Mouse (Mus musculus) limb, embryonic 10.5 days (tissue): ENCODE measurements at regions not wholly inside any gene's neighbourhood (a gene's known extent, or its start where the extent isn't known, plus 50 kb on each side); places are given as distances from the start of the nearest gene placed in this dataset.

Source experiments
- DNase-seq: peaks from one replicate; pipeline ENCODE4 v3.0.0-alpha.2; 2017; ENCODE audit warnings: low spot score
- H3K27ac ChIP-seq: fragments of 300-500 bp; sonication (generic); 2 replicates; pipeline ENCODE4 v1.5.1; 2016; ENCODE audit warnings: mild to moderate bottlenecking
- H3K27me3 ChIP-seq: fragments of 300-500 bp; sonication (generic); 2 replicates; pipeline ENCODE4 v1.6.1; 2016; ENCODE audit warnings: low read depth, mild to moderate bottlenecking; ENCODE audit not compliant: poor library complexity, severe bottlenecking
- H3K36me3 ChIP-seq: fragments of 300-500 bp; sonication (generic); 2 replicates; pipeline ENCODE4 v1.6.1; 2016; ENCODE audit warnings: mild to moderate bottlenecking, moderate library complexity
- H3K4me1 ChIP-seq: fragments of 300-500 bp; sonication (generic); 2 replicates; pipeline ENCODE4 v1.6.1; 2016
- H3K4me3 ChIP-seq: fragments of 300-500 bp; sonication (generic); 2 replicates; pipeline ENCODE4 v1.5.1; 2016; ENCODE audit warnings: mild to moderate bottlenecking, moderate library complexity
- H3K9me3 ChIP-seq: fragments of 300-500 bp; sonication (generic); replicated peaks from 2 replicates; pipeline ENCODE4 v1.6.1; 2016; ENCODE audit warnings: mild to moderate bottlenecking
- WGBS: fragments of 180-500 bp; shearing (Covaris S2); methylation state at CpG from one replicate; pipeline ENCODE4 v1.1.7; 2016; 5-methylcytosine and 5-hydroxymethylcytosine counted together

DNA sequence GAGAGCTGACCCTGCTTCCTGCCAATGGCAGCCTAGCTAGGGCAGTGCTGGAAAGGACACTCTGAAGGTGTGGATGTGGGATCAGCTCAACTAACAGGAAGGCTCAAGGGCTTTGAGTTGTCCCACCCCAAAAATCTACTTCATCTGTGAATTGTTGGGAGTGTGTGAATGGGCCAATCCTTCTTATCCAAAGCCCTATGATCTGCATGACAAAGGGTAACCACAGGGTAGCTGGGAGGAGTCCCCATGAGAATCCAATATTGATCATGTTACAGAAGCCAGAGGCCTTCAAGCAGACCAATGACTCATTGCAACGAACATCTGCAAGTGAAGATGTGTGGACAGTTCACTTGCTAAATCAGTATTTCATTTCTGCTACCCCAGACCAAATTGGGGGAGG lies 51.1 kb upstream of the Adra1b start:
- H3K4me3 ChIP-seq: no peak overlapping the region
- no peaks in the 10 kb centered on the region for H3K27me3 ChIP-seq
- no peaks in the 10 kb centered on the region for H3K4me1 ChIP-seq
- H3K9me3 ChIP-seq: no peaks in the 10 kb centered on the region
- no peak overlapping the region for H3K27ac ChIP-seq
- WGBS: 68% methylated on average over 1 of the region's 1 CpGs
- H3K36me3 ChIP-seq: no peaks in the 10 kb centered on the region
- DNase-seq: no peak

DNA sequence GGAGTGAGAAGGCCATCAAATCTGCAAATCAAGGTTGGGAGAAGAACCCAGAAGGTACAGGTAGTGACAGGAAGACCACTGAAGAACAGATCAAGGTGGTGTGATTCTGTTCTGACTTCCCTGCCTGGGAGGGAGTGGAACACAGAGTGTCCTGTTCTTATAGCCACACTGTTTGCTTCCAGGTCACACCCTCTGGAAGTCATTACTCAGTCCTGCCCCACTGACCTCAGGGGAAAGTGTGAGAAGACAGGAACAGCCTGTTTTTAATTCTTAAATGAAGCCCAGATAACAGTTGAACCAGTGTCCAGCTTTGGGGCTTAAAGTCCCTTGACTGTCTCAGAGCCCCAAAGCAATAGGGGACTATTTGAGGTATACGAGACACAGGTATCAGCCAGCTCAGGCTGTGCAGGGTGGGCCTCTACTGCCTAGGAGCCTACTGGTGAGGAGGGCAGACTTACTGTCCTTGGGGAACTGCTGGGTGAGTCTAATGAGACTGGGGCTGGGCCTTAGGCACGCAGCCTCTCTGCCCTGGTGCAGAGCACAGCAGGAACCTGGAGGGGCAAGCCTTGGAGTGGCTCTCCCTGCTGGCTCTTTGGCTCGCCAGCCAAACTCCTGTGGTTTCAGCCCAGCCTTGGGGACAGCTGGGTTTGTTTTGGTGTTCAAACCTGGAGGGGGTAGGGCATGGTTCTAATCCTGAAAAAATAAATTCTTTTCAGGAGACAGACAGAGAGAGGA lies 57.4 kb upstream of the Adra1b start:
- peak overlapping the region; percentile 62 for H3K27ac ChIP-seq
- no peak overlapping the region for H3K4me3 ChIP-seq
- peaks cover 14% of the 10 kb centered on the region for H3K4me1 ChIP-seq
- H3K27me3 ChIP-seq: no peaks in the 10 kb centered on the region
- peak; percentile 32 for DNase-seq
- no peaks in the 10 kb centered on the region for H3K9me3 ChIP-seq
- WGBS: 24% methylated on average over 3 of the region's 3 CpGs
- no peaks in the 10 kb centered on the region for H3K36me3 ChIP-seq

GRCm38 (mm10) chr11:43958976-43959315 lies 57.9 kb upstream of the Adra1b start:
- Histone ChIP-seq H3K27ac (peak overlapping the region; percentile 62), H3K36me3 (no peaks in the 10 kb centered on the region), H3K4me3 (no peak overlapping the region), H3K27me3 (no peaks in the 10 kb centered on the region), H3K9me3 (no peaks in the 10 kb centered on the region), H3K4me1 (peaks cover 14% of the 10 kb centered on the region)
- 51% methylated on average over 2 of the region's 2 CpGs for WGBS
- DNase-seq: no peak

DNA sequence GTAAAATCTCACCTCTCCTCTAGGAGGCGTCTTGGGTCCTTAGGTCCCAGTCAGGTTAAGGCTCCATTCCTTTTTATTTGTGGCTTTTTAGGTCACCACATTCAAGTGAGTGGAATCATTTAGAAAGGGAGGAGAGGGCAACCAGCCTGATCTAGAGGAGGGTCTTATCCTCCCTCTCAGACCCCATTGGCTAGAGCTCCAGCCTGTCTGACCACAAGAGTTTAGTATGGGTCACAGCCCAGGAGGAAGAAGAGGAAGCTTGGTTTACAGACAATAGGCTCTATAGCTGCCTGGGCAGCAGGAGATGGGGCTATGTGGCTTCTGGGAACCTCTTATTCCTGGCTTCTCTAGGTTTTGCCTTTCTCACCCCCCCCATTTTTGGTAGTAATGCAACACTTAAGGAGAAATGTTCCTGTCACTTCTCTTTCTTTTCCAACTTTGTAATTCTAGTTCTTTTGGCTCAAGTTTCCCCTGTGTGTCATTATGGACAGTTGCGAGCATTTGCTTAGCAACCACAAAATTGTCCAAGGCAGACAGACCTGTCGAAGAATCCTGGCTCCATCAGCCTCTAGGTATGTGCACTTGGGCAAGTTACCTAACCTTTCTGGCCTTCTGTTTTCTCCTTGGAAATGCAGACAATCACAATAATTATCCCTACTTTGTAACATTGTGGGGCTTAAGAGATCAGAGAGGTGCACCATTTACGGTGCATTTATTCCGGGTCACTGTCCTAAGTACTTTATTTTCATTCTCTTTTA lies 59.5 kb upstream of the Adra1b start:
- H3K36me3 ChIP-seq: no peaks in the 10 kb centered on the region
- no peaks in the 10 kb centered on the region for H3K9me3 ChIP-seq
- no peak overlapping the region for H3K27ac ChIP-seq
- no peak for DNase-seq
- 84% methylated on average over 5 of the region's 5 CpGs for WGBS
- no peak overlapping the region for H3K4me3 ChIP-seq
- H3K4me1 ChIP-seq: peaks cover 14% of the 10 kb centered on the region
- no peaks in the 10 kb centered on the region for H3K27me3 ChIP-seq

- Histone ChIP-seq H3K9me3 (no peaks in the 10 kb centered on the region), H3K27ac (no peak overlapping the region), H3K4me1 (peaks cover 14% of the 10 kb centered on the region), H3K36me3 (no peaks in the 10 kb centered on the region), H3K4me3 (no peak overlapping the region), H3K27me3 (no peaks in the 10 kb centered on the region)
- 90% methylated on average over 6 of the region's 6 CpGs for WGBS
- DNase-seq: no peak
Measured at GRCm38 (mm10) chr11:43961398-43962070, 60.5 kb upstream of the Adra1b start.

- no peaks in the 10 kb centered on the region for H3K36me3 ChIP-seq
- H3K27ac ChIP-seq: no peak overlapping the region
- H3K4me3 ChIP-seq: no peak overlapping the region
- H3K27me3 ChIP-seq: no peaks in the 10 kb centered on the region
- no peaks in the 10 kb centered on the region for H3K9me3 ChIP-seq
- H3K4me1 ChIP-seq: no peaks in the 10 kb centered on the region
- DNase-seq: no peak
- WGBS: 90% methylated on average over 1 of the region's 1 CpGs
Measured at GRCm38 (mm10) chr11:43967764-43968163, 66.8 kb upstream of the Adra1b start.

- Histone ChIP-seq H3K27me3 (no peaks in the 10 kb centered on the region), H3K4me3 (no peak overlapping the region)
- 86% methylated on average over 3 of the region's 3 CpGs for WGBS
Measured at GRCm38 (mm10) chr11:43971886-43972285, 70.9 kb upstream of the Adra1b start.

GRCm38 (mm10) chr11:43976024-43976423 lies 75.0 kb upstream of the Adra1b start:
- no peak for DNase-seq
- H3K36me3 ChIP-seq: no peaks in the 10 kb centered on the region
- no peaks in the 10 kb centered on the region for H3K27me3 ChIP-seq
- peaks cover 5% of the 10 kb centered on the region; the same call in 1 of the 2 replicates for H3K4me1 ChIP-seq
- H3K27ac ChIP-seq: no peak overlapping the region
- H3K9me3 ChIP-seq: no peaks in the 10 kb centered on the region
- 42% methylated on average over 4 of the region's 4 CpGs for WGBS
- H3K4me3 ChIP-seq: no peak overlapping the region

More at GRCm38 (mm10) chr11:43971886-43972285, 70.9 kb upstream of the Adra1b start:
- H3K27ac ChIP-seq: no peak overlapping the region
- H3K9me3 ChIP-seq: no peaks in the 10 kb centered on the region
- DNase-seq: no peak
- no peaks in the 10 kb centered on the region for H3K36me3 ChIP-seq
- no peaks in the 10 kb centered on the region for H3K4me1 ChIP-seq

DNA sequence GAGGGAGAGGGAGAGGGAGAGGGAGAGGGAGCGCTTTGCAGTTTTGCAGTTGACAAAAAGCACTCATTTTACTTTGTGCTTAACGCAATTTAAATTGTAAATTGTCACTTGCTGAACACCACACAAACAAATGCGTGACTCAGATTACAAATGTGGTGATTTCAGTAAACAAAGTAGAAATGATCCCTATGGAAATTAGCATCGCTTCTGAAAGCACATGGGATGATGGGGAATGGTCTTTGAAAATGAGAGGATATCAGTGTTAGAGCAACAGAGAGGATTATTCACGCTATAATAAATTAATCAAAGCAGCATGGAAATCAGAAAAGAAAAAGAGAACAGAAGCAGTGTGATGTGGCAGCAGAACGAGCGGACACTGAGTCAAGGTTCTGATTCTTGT lies 78.4 kb upstream of the Adra1b start:
- Histone ChIP-seq H3K36me3 (no peaks in the 10 kb centered on the region), H3K27me3 (no peaks in the 10 kb centered on the region), H3K4me1 (peaks cover 13% of the 10 kb centered on the region), H3K9me3 (no peaks in the 10 kb centered on the region), H3K27ac (no peak overlapping the region), H3K4me3 (no peak overlapping the region)
- 71% methylated on average over 7 of the region's 7 CpGs for WGBS
- no peak for DNase-seq

- 86% methylated on average over 4 of the region's 4 CpGs for WGBS
- Histone ChIP-seq H3K27ac (no peak overlapping the region), H3K4me1 (peaks cover 13% of the 10 kb centered on the region), H3K36me3 (no peaks in the 10 kb centered on the region), H3K9me3 (no peaks in the 10 kb centered on the region), H3K4me3 (no peak overlapping the region), H3K27me3 (no peaks in the 10 kb centered on the region)
- no peak for DNase-seq
Measured at GRCm38 (mm10) chr11:43980444-43980843, 79.4 kb upstream of the Adra1b start.

DNA sequence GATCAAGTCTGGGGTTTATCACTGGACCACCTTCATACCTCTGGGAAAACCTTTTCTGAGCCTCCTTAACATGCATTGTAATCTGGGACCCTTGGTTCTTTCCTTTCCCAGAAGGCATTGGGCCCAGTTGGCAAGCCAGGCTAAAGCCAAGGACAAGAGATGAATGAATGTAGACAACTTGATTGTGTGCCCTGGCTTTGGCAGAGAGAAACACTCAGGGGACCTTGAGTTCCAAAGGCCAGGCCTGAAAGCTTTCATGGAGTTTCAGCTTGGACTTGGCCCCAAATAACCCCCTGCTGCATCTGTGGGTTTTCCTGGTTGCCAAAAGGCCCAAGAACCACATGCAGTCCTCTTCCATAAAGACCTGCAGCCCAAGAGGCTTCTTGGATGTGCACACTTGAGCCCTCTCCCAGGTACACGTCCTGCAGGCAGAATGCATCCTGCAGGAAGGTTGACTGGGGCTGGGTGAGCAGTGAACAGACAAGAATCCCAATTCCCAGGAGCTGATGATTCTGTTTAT lies 89.0 kb upstream of the Adra1b start:
- Histone ChIP-seq H3K4me3 (no peak overlapping the region), H3K36me3 (no peaks in the 10 kb centered on the region), H3K9me3 (no peaks in the 10 kb centered on the region), H3K27ac (no peak overlapping the region), H3K27me3 (no peaks in the 10 kb centered on the region), H3K4me1 (peaks cover 8% of the 10 kb centered on the region; the same call in 1 of the 2 replicates)
- WGBS: 71% methylated on average over 1 of the region's 1 CpGs
- no peak for DNase-seq

GRCm38 (mm10) chr11:43992011-43992471 lies 91.0 kb upstream of the Adra1b start:
- Histone ChIP-seq H3K27me3 (no peaks in the 10 kb centered on the region), H3K4me1 (peaks cover 8% of the 10 kb centered on the region; the same call in 1 of the 2 replicates), H3K27ac (no peak overlapping the region), H3K9me3 (no peaks in the 10 kb centered on the region), H3K4me3 (no peak overlapping the region), H3K36me3 (no peaks in the 10 kb centered on the region)
- no peak for DNase-seq
- WGBS: 50% methylated on average over 6 of the region's 6 CpGs
